Mouse (Mus musculus) naive thymus-derived CD4-positive, alpha-beta T cell, adult 2 months (primary cell): ENCODE data around the gene C1qtnf4.

Experiments used
- DNase-seq: peaks from one replicate; pipeline ENCODE4 v3.0.0-alpha.2; 2011; ENCODE audit warnings: low read depth

Gene C1qtnf4

GRCm38 (mm10) chr2:90932273-90932672, 46.6 kb downstream of the C1qtnf4 start:
- no peak for DNase-seq

DNA sequence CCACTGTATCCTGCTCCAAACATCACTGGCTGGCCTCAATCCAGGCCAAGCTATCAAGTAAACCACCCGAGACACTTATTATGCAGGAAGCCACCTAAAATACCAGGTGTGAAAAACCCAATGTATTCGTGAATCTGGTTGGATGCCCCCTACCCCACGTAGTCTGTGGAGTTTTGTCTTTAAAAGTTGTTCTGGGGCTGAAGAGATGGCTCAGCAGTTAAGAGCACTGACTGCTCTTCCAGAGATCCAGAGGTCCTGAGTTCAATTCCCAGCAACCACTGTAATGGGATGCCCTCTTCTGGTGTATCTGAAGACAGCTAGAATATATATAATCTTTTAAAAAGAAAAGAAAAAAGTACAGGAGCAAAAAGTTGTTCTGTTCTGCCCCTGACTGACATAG, 52.7 kb downstream of the C1qtnf4 start:
- no peak for DNase-seq

DNA sequence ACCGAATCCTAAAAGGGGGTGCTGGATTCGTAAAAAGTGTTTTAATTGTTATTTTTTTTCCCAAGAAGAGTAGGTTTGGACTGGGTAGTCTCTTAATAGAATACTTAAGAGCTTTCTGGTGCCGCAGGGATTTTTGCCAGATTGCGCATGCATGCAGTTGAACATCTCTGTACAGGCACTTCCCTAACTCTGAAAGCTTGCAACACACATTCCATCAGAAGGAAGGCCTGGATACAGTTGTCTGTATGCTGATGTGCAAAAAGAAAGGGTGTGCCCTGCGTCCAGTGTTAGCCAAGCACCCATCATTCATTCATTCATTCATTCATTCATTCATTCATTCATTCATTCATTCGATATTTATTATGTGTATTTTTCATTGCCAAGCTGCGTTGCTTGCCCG, 54.1 kb downstream of the C1qtnf4 start:
- no peak for DNase-seq
